Mouse (Mus musculus) thymus, postnatal 36 days (tissue): ENCODE results near the gene Aff3.

ENCODE experiments used
- DNase-seq, 2 experiments: peaks; one replicate each; pipeline ENCODE4 v3.0.0; 2022; ENCODE audit warnings: mixed read lengths in 2 of 2

Gene Aff3

GRCm38 (mm10) chr1:38310076-38310475 is 354.7 kb downstream of the Aff3 start:
- DNase-seq = no peak

- no peak for DNase-seq
Observed at GRCm38 (mm10) chr1:38309341-38309740, 355.4 kb downstream of the Aff3 start.

- no peak for DNase-seq
Observed at GRCm38 (mm10) chr1:38308705-38308996, 356.1 kb downstream of the Aff3 start.

- DNase-seq = no peak
Observed at GRCm38 (mm10) chr1:38307821-38308704, 356.7 kb downstream of the Aff3 start.

- DNase-seq = no peak
Observed at GRCm38 (mm10) chr1:38307234-38307633, 357.5 kb downstream of the Aff3 start.

GRCm38 (mm10) chr1:38306146-38306545 is 358.6 kb downstream of the Aff3 start:
- DNase-seq = no peak

GRCm38 (mm10) chr1:38304376-38304775 is 360.4 kb downstream of the Aff3 start:
- no peak for DNase-seq

GRCm38 (mm10) chr1:38298291-38298690 is 366.5 kb downstream of the Aff3 start:
- no peak for DNase-seq

GRCm38 (mm10) chr1:38294906-38295305 is 369.8 kb downstream of the Aff3 start:
- DNase-seq = no peak

GRCm38 (mm10) chr1:38294336-38294695 is 370.4 kb downstream of the Aff3 start:
- no peak for DNase-seq

- no peak for DNase-seq
Observed at GRCm38 (mm10) chr1:38293671-38294335, 371.0 kb downstream of the Aff3 start.

- no peak for DNase-seq
Observed at GRCm38 (mm10) chr1:38292851-38293250, 371.9 kb downstream of the Aff3 start.

- no peak for DNase-seq
Observed at GRCm38 (mm10) chr1:38291915-38292314, 372.8 kb downstream of the Aff3 start.

- no peak for DNase-seq
Observed at GRCm38 (mm10) chr1:38291497-38291896, 373.3 kb downstream of the Aff3 start.

GRCm38 (mm10) chr1:38290881-38291280 is 373.9 kb downstream of the Aff3 start:
- DNase-seq = no peak

GRCm38 (mm10) chr1:38289891-38290290 is 374.9 kb downstream of the Aff3 start:
- DNase-seq = no peak

- DNase-seq = no peak
Observed at GRCm38 (mm10) chr1:38288716-38289115, 376.0 kb downstream of the Aff3 start.

- no peak for DNase-seq
Observed at GRCm38 (mm10) chr1:38286551-38286950, 378.2 kb downstream of the Aff3 start.

GRCm38 (mm10) chr1:38280549-38280948 is 384.2 kb downstream of the Aff3 start:
- DNase-seq = no peak

- DNase-seq = no peak
Observed at GRCm38 (mm10) chr1:38271312-38271711, 393.4 kb downstream of the Aff3 start.

GRCm38 (mm10) chr1:38268246-38269042 is 396.3 kb downstream of the Aff3 start:
- DNase-seq = no peak

GRCm38 (mm10) chr1:38263251-38263650 is 401.5 kb downstream of the Aff3 start:
- DNase-seq = no peak

GRCm38 (mm10) chr1:38262362-38263154 is 402.2 kb downstream of the Aff3 start:
- DNase-seq = no peak
